Mouse (Mus musculus) liver, adult 2 months (tissue): ENCODE data around the gene Rftn2. TPM values are rescaled to one million over a fixed set of nuclear protein-coding genes. Genes with fewer than 3 reads are reported as not detected.

Experiments used
- DNase-seq: peaks from one replicate; pipeline ENCODE4 v3.0.0-alpha.2; 2011; ENCODE audit warnings: low read depth, low spot score; ENCODE audit errors: extremely low read depth
- H3K27ac ChIP-seq: fragments of 200-500 bp; replicated peaks from 2 replicates; pipeline ENCODE4 v1.5.1; 2012; ENCODE audit warnings: low read depth, mild to moderate bottlenecking, control low read depth, inconsistent platforms, low read length; ENCODE audit not compliant: insufficient read depth
- H3K27me3 ChIP-seq: fragments of 200-500 bp; 2 replicates; pipeline ENCODE4 v1.6.1; 2012; ENCODE audit warnings: mild to moderate bottlenecking, moderate library complexity, low read length, inconsistent platforms; ENCODE audit not compliant: control insufficient read depth, insufficient read depth
- H3K36me3 ChIP-seq: fragments of 200-500 bp; 2 replicates; pipeline ENCODE4 v1.6.1; 2012; ENCODE audit warnings: low read length, inconsistent platforms; ENCODE audit not compliant: control insufficient read depth, insufficient read depth
- H3K4me1 ChIP-seq: fragments of 200-500 bp; 2 replicates; pipeline ENCODE4 v1.6.1; 2011; ENCODE audit warnings: low read length; ENCODE audit not compliant: control insufficient read depth, insufficient read depth
- H3K4me3 ChIP-seq: fragments of 200-500 bp; 2 replicates; pipeline ENCODE4 v1.5.1; 2011; ENCODE audit warnings: low read depth, mild to moderate bottlenecking, control low read depth, low read length, moderate library complexity; ENCODE audit not compliant: insufficient read depth
- H3K79me2 ChIP-seq: fragments of 200-500 bp; 2 replicates; pipeline ENCODE4 v1.6.1; 2012; ENCODE audit warnings: inconsistent platforms, mild to moderate bottlenecking, low read length, moderate library complexity; ENCODE audit not compliant: control insufficient read depth, insufficient read depth
- H3K9ac ChIP-seq: fragments of 200-500 bp; 2 replicates; pipeline ENCODE4 v1.6.1; 2012; ENCODE audit warnings: low read depth, mild to moderate bottlenecking, control low read depth, inconsistent platforms, low read length
- CTCF ChIP-seq: fragments of 200-500 bp; IDR thresholded peaks from 2 replicates; pipeline ENCODE4 v1.5.1; 2011; ENCODE audit warnings: low read depth, low read length, control low read depth
- POLR2A ChIP-seq: fragments of 200-500 bp; IDR thresholded peaks from 2 replicates; pipeline ENCODE4 v1.6.1; 2011; ENCODE audit warnings: low read length, control low read depth; ENCODE audit not compliant: insufficient read depth; ENCODE audit errors: extremely low read depth
- WGBS: fragments of 180-500 bp; shearing (Covaris S2); methylation state at CpG from one replicate; pipeline ENCODE4 v1.1.7; 2018; 5-methylcytosine and 5-hydroxymethylcytosine counted together
- polyA plus RNA-seq: library from polyadenylated mRNA; depleted of rRNA; stranded (reverse); fragments of >200 nt; gene quantifications from 2 replicates; pipeline ENCODE4 v1.2.3, GENCODE M21; 2012
- total RNA-seq: library from RNA; depleted of rRNA; stranded (reverse); fragments of >200 nt; gene quantifications from 2 replicates; pipeline ENCODE4 v1.2.3, GENCODE M21; 2014

The Rftn2 gene
- total and polyA plus RNA-seq, 2 experiments = 0.29 to 0.37 TPM

DNA sequence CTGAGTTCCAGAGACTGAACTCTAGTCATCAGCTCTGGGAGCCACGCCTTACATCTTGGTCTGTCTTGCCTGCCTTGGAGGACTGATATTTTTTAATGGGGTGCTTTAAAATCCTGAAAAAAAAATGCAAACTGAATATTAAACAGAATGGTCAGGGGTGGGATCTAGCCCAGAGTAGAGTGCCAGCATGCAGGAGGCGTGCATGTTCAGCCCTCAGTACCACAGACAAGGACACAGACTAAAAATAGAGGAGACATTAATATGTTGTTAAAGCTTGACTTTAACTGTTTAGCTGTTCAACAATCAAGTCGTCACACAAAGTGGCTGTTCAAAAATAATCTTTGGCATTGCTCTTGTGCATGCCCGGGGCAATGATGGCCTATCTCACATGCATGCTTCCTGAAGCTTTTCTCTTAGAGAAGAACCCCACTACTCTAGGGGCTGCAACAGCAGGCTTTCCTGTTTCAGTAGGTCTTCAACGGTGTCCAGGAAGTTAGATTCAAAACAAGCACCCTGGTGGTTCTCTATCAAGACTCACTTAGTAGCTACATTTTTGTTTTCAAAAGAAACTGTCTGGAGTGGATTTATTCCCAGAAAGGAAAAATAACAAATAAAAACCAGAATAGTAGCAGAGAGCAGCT is 18.0 kb downstream of the Rftn2 start:
- H3K27me3 ChIP-seq = no peaks in the 10 kb centered on the region
- no peak overlapping the region for H3K27ac ChIP-seq
- WGBS = 80% methylated on average over 5 of the region's 5 CpGs
- H3K4me1 ChIP-seq = no peaks in the 10 kb centered on the region
- H3K36me3 ChIP-seq = no peaks in the 10 kb centered on the region
- TF ChIP-seq CTCF (no peak), POLR2A (no peak)
- H3K9ac ChIP-seq = no peak overlapping the region
- no peaks in the 10 kb centered on the region for H3K79me2 ChIP-seq
- no peak overlapping the region for H3K4me3 ChIP-seq
- no peak for DNase-seq

DNA sequence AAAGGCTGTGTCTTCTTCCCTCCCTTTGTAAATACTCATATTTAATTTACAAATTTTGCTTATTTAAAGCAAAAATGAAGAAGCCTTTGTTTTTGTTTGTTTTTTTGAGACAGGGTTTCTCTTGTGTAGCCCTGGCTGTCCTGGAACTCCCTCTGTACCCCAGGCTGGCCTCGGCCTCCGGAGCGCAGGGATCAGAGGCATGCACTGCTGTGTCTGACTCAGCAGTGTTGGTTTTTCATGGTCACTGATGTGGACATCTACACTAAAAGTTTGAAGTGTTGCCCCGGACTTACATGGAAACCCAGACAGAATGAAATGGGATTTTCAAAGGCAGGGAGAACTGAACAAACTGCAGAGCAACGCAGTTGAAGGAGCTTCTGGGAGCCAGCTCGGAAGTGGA is 19.0 kb downstream of the Rftn2 start:
- Histone ChIP-seq H3K79me2 (no peaks in the 10 kb centered on the region), H3K36me3 (no peaks in the 10 kb centered on the region), H3K27ac (no peak overlapping the region), H3K4me1 (no peaks in the 10 kb centered on the region), H3K9ac (no peak overlapping the region), H3K27me3 (no peaks in the 10 kb centered on the region), H3K4me3 (no peak overlapping the region)
- no peak for TF ChIP-seq POLR2A
- no peak for TF ChIP-seq CTCF
- WGBS = 91% methylated on average over 6 of the region's 6 CpGs
- no peak for DNase-seq

DNA sequence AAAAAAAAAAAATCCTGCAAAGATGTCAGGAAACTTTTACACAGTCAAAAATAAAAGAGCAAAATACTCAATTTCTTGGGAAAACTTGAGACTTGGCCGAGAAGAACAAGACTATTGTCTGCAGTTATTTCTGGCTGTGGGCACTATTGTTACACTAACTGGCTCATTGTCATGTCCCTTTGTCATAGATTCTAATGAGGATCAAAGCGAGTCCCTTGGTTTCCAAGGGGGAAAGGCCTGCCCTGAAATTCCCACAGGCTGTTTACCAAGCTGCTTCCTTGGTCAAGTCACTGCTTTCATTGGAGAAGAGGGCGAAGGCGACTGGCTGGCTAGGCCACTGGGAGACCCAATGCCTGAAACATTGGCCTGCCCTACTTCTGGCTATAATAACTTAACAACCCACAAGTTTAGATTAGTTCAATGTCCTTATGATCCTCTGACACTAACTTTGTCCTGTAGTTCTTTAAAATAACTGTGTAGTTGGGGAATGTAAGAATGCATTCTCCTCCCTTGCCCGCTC is 20.7 kb downstream of the Rftn2 start:
- DNase-seq = no peak
- Histone ChIP-seq H3K4me1 (no peaks in the 10 kb centered on the region), H3K27ac (no peak overlapping the region), H3K27me3 (no peaks in the 10 kb centered on the region), H3K9ac (no peak overlapping the region), H3K36me3 (no peaks in the 10 kb centered on the region), H3K79me2 (no peaks in the 10 kb centered on the region), H3K4me3 (no peak overlapping the region)
- 85% methylated on average over 5 of the region's 5 CpGs for WGBS
- TF ChIP-seq POLR2A (no peak), CTCF (no peak)

DNA sequence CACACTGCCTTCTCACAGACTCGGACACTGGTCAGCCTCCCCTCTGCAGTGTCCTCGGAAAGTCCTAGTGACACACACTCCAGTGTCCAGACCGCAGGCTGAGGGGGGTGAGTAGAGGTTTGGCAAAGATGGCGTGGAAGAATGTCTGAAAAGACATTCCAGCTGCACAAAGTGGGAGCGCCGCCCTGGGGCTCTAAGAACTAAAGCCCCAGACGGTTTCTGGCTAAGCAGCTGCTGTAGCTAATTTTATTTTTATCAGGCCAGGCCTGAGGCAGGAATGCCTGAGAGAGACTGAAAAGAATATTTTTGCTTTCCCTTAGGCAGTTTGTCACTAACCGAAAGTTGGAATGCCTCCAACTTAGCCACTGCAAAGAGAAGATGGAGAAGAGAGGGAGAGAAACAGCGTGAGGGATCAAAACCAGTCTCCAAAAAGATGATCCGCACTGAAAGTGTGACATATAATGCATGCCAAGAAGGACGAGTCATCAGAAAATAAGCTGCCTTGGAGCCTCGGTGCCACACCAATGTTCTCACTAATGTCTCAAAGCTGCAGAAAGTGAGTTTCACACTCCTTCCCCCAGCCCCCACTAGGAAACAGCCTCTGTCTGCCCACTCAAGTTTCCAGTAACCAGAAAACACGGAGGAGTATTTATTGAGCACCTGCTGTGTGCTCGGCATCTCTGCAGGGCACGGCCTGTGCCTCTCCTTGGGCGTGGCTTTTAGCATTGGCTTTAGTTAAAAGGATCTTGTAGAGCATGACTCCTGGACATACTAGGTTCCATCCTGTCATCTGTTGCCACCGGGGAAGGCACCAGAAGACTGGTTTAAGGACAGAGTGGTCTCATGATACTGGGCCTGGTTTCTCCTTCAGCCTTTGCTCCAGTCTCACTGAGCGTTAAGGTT is 24.5 kb downstream of the Rftn2 start:
- DNase-seq = no peak

DNA sequence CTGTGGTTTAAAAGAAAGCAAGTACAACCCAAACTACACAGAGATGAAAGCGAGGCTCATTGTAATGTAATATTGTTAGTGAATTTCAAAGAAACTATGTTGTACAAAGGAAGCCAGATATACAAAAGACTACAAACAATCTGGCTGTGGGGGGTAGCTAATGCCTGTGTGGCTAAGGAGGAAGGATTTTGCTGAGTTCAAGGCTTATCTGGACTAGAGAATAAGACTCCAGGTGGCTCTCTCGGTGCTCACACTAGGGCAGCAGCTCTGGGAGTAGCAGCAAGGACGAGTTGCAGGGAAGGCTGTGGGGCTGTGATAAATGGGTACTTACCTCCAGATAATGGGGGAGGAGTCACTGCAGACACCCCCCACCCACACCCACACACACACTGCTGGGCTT is 27.9 kb downstream of the Rftn2 start:
- WGBS = 55% methylated on average over 3 of the region's 3 CpGs
- no peaks in the 10 kb centered on the region for H3K36me3 ChIP-seq
- no peak for DNase-seq
- H3K4me3 ChIP-seq = no peak overlapping the region
- no peak overlapping the region for H3K27ac ChIP-seq
- H3K79me2 ChIP-seq = no peaks in the 10 kb centered on the region
- H3K4me1 ChIP-seq = no peaks in the 10 kb centered on the region
- TF ChIP-seq POLR2A (no peak), CTCF (no peak)
- no peaks in the 10 kb centered on the region for H3K27me3 ChIP-seq
- no peak overlapping the region for H3K9ac ChIP-seq

More for the DNA sequence above, 24.5 kb downstream of the Rftn2 start:
- H3K36me3 ChIP-seq = no peaks in the 10 kb centered on the region
- H3K9ac ChIP-seq = no peak overlapping the region
- no peak overlapping the region for H3K27ac ChIP-seq
- no peaks in the 10 kb centered on the region for H3K27me3 ChIP-seq
- no peaks in the 10 kb centered on the region for H3K79me2 ChIP-seq
- no peak overlapping the region for H3K4me3 ChIP-seq
- TF ChIP-seq POLR2A (no peak), CTCF (no peak)
- 81% methylated on average over 18 of the region's 18 CpGs for WGBS
- no peaks in the 10 kb centered on the region for H3K4me1 ChIP-seq
